Mouse (Mus musculus) liver, adult 2 months (tissue): ENCODE measurements around the gene Pak6.

Source experiments
- CTCF ChIP-seq: fragments of 200-500 bp; IDR thresholded peaks from 2 replicates; pipeline ENCODE4 v1.5.1; 2011; ENCODE audit warnings: low read depth, low read length, control low read depth
- POLR2A ChIP-seq: fragments of 200-500 bp; IDR thresholded peaks from 2 replicates; pipeline ENCODE4 v1.6.1; 2011; ENCODE audit warnings: low read length, control low read depth; ENCODE audit not compliant: insufficient read depth; ENCODE audit errors: extremely low read depth

- TF ChIP-seq CTCF: no peak
- TF ChIP-seq POLR2A: peak; percentile 42; the same call in 1 of the 2 replicates
Measured at GRCm38 (mm10) chr2:118745232-118745884, 82.3 kb downstream of the Pak6 start, which contains the start of gene Inafm2.
